Mouse (Mus musculus) B cell, adult 2 months (primary cell): Measurements from ENCODE around the gene Klk6.

ENCODE experiments used
- DNase-seq, 2 experiments: peaks; one replicate each; pipeline ENCODE4 v3.0.0; 2022

The Klk6 gene

DNA sequence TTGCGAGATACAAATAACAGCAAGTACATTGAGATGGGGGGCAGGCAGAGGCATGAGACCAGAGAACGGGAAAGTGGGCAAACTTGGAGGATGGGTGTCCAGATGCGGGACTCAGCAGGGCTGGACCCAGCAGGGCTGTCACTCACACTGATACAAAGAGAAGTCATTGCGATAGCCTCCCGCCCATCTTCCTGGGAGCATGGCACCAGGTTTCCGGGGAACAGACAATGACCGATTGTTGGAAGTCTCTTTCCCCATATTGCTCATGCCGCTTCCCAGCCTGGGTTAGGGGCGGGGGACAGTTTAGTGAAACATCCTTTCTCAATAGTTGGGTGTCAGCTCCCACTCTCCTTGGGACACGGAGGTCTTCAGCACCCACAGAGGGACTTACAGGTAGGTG is at the start of gene Klk6:
TSS of gene Klk6 (plus strand) at position 301 of the 400 bp plus-strand sequence.
- no peak for DNase-seq

DNA sequence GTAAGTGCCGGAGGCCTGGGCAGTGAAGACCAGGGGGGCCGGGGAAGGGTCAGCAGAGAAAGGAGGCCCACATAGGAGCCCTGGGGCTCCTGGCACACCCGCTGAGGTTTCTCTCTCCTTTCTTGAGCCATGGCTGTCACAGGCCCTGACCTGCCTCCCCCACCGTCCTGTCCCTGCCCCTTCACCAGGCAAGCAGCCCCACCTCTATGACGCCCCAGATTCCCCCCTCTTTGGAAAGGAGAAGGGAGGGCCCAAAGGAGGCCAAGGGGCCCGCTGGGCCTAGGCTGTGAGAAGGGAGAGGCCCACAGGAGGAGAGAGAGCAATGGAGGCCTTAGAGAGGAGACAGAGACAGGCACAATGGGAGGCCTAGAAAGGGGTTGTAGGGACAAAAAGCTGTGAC is 49.5 kb upstream of the Klk6 start:
- DNase-seq, result no peak

DNA sequence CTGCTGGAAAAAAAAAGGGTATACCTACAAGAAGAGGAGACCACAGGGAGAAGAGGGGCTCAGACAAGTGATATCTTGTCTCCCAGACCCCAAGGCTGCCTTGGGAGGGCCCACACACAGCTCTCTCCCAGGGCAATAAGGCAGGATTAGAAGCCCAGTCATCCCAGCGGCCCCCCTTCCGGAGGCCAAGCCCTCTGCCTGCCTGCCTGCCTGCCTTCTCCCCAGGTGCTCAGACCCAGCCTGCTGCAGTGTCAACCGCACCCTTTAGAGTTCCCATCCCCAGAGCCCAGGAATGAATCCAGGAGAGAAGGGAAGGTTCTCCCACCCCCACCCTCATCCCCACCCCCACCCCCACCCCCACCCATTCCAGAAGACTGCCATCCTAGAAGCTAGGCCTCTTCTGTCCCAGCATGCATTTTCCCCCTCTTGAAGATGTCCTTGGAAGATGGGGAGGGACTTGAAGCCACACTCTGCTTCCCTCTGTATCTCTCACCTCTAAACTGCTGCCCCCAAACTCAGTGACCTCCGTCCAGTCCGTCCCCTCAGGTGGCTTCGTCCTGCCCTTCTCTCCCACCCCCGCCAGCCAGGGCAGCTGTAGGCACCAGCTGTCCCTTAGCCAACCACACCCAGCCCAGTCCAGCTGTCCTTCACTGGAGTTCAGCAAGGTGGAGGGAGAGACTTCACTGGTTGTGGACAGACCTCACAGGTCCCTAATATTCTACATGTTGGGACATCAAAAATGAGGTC is 48.8 kb upstream of the Klk6 start:
- no peak for DNase-seq

DNA sequence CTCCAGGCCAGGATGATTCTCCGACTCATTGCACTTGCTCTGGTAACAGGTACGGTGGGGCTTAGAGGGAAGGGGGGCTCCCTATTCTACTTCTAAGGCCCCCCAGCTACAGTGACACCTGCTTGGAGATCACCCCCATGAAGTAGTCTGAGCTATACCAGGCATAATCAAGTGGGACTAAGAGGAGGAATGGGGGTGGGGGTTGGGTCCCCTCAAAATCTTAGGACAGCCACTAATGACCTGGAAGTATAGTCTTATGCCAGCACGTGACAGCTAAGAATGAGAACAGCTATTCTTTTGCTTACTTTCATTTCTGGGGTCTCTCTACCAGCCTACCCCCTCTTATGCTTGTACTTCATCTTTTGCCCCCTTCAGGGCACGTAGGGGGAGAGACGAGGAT is 47.8 kb upstream of the Klk6 start:
- DNase-seq, result no peak

DNA sequence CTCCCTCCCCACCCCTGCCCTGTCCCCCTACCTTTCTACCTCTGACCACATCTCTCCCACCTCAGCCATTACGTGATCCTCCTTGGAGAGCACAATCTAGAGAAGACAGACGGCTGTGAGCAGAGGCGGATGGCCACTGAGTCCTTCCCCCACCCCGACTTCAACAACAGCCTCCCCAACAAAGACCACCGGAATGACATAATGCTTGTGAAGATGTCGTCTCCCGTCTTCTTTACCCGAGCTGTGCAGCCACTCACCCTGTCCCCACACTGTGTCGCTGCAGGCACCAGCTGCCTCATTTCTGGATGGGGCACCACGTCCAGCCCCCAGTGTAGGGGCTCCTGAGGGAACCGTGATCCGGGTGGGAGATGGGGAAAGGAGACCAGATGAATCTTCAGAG is 46.9 kb upstream of the Klk6 start:
- no peak for DNase-seq

DNA sequence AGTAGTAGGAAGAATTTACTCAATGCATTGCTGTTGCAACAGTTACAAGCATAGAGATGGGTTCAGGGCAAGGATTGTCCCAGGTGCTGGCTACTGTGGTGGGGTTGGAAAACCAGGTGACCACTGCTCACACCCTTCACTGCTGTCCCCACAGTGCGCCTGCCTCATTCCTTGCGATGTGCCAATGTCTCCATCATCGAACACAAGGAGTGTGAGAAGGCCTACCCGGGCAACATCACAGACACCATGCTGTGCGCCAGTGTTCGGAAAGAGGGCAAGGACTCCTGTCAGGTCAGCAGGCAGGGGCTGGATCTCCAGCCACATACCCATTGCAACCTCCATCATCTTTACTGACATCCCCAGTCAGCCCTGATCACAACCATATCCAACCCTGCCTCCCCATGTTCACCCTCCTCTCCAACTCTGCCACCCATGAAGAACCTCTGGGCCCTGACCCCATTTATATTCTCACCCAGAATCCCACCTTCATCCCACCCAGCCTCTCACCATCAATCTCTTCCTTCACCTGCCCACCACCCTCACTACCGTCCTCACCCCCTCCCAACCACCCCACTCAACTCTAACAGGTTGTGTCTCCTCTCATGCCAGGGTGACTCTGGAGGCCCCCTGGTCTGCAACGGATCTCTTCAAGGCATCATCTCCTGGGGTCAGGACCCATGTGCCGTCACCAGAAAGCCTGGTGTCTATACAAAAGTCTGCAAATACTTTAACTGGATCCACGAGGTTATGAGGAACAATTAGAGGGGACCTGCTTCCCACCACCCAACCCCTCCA is 45.9 kb upstream of the Klk6 start:
- DNase-seq, result no peak

DNA sequence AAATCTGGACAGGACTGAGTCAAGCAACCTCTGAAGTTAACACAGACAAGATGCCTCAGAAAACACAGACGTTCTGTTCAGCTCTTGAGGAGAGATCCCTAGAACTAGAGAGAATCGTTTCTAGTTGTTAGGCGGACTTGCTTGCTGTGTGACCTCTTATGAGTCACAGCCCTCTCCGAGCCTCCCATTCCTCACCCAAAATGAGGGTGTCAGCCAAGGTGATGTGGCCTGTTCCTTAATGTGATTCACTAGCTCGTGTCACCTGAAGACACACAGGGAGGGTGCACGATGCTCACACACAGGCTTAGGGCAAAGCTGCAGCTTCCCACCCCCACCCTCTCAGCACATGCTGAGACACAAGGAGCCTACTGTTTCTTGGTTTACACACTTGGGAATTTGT is 44.1 kb upstream of the Klk6 start:
- no peak for DNase-seq

DNA sequence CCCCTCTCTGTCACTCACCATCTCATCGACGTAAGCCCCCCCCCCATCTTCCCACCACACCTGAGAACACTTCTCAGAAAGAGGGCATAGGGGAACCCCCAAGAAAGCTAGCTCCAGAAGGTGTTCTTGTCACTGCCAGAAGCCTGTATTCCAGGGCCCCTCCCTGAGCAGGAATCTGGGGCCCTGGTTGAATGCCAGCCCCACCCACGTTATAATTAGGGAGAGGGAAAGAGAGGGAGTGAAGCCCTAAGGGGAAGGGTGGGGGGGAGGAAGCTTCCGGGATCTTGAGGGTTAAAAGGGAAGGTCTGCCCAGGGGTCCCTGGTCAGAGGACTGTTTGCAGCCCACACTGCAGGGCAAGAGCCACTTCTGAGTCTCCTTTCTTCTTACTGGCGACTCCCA is 43.6 kb upstream of the Klk6 start, which contains the start of gene Klk10:
TSS of gene Klk10 (plus strand) at position 290 of the 400 bp plus-strand sequence.
- DNase-seq, result no peak

DNA sequence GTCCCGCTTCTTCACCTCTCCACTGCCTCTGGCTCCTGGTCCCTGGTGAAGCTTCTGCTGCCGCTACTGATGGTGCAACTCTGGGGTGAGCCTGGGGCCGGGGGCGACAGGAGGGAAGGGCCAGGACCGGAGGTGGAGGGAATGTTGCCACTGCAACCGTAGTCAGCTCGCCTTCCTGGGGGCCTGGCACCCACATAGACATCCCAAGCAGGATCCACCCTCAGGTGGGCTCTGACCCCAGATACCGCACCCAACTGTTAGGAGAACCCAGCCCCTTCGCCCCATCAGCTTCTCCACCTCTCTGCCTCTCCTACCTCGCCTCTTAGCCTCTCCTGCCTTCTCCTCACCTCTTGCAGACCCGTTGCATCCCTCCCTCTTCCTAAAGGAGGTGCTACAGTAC is 42.8 kb upstream of the Klk6 start:
- DNase-seq, result no peak

DNA sequence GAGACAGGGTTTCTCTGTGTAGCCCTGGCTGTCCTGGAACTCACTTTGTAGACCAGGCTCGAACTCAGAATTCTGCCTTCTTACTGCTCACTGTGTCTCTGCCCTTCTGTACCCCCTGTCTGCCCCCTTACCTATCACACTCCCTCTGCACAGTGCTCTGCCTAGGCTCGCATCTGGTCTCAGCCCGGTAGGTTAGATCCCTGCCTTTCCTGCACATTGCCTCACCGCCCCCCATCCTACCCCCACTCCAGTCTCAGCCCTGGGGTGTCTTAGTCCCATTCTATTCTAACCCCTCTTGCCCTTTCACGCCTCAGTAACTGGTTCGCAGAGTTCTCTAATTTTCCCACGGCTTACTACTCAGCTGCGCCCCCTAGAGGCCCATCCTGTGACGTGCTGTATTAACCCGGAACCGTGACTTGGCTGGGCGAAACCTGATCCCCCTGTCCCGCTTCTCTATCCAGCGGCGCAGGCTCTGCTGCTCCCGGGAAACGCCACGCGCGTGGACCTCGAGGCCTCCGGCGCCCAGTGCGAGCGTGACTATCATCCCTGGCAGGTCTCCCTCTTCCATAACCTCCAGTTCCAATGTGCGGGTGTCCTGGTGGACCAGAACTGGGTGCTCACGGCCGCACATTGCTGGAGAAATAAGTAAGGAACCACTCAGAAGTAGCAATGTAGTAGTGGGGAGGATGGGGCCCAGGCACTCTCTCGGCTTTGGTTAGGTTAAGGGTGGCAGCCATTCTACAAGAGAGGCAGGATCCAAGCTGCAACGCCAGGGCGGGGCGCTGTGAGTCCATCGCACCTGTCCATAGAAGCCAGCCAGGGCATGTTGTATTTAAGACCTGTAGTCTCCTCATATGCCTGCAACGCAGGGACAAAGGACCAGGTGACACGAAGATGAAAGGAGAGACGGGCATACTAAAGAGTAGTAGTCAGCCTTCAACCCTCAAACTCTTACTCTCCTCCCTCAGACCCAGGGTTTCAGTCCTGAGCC is 41.7 kb upstream of the Klk6 start:
- DNase-seq, result peak; percentile 71 to 81

DNA sequence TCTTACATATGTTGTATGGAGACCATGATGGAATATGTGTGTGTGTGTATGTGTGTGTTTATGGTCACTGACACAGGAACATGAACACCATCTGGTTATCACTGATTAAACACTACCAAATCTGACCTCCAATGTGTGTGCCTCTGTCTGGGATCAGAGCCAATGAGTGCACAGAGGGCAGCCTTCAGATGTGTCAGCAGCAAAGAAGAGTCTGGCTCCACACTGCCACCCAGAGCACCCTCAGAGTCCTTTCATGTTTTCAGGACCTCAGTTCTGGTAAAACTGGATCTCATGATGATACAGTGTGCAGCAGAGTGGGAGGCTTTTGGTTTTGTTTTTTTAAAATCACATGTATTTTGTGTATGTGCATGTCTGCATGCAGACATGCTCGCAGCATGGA is 39.0 kb upstream of the Klk6 start:
- DNase-seq, result no peak

DNA sequence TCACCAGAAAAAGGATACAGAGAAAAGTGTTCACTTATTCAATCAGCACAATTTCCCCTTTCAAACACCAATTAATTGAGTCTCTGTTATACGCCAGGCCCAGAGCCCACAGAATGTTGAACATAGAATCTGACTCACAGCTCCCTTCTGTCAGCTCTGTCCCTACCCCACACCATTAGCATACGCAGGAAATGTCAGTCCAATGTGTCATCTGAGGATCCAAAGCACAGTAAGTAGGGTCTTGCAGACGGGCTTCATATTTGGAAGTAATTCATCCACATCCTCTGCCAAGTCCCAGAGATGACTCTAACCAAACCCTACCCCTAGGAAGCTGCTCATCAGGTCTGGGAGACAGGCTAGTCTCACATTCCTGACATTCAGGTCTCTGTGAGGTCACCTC is 36.2 kb upstream of the Klk6 start:
- no peak for DNase-seq

DNA sequence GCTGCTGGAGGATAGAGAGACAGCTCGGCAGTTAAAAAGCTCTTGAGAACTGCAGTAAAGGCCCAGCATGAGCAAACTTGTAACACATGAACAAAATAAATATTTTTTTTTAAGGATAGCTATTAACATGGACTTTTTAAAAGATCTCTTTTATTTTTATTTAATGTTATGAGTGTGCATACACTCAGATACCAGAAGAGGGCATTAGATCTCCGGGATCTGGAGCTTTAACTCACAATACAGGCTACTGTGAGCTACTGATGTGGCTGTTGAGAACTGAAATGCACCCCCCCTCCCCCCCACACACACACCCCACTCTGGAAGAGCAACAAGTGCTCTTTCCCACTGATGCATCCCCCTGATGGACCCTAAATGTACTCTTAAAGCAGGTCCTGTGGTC is 35.0 kb upstream of the Klk6 start:
- no peak for DNase-seq

DNA sequence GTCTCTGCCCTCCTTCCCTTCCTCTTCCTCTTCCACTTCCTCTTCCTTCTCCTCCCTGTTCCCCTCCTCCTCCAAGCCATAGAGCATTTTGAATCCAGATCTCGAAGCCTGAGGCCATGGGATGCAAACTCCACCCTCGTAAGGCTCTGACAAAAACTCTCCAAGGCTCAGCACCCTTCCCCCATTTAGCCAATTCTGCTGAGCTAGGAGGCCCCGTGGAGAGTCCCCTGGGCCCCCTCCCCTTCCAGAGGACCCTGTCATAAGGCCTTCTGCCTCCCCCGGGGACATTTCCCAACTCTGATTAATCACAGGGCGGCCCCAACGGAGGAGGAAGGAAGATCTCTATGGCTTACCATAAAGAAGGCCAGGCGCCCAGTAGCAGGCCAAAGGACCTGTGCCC is 32.7 kb upstream of the Klk6 start, which contains the start of gene Klk9:
TSS of gene Klk9 (plus strand) at position 301 of the 400 bp plus-strand sequence.
- DNase-seq, result no peak

DNA sequence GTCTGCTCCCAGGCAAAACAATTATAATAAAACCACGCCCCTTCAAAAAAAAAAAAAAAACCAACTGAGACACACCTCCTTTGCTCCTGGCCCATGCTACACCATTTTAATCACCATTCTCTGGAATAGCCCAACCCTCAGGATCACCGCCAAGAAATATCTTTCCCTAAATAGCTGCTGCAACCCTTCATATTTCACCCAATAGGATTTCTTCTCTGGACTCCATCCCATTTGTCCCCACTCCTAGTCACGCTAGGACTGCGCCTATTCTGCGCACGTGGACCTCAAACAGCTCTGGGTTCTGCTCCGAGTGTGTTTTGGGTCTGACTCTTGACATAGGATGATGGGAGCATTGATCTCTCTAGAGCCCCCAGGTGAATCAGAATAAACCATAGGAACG is 27.9 kb upstream of the Klk6 start:
- no peak for DNase-seq

DNA sequence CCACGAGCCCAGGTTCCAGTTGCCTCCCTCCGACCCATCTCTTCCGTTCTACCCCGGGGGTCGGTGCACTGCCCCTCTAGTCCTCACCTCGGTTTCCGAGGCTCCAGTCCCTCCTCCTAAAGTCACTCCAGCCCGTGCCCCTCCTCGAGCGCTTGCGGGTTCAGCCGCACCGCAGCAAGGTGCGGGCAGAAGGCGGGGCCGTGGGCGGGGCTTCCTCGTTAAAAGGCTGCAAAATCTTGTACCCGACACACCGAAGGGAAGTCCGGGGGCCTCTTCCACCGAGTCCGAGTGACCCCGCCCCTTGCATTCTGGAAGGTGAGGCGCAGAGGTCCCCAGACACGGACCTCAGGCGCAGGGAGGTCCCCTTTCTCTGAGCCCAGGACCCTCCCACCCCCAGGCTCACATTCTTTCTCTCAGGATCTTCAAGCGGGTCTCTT is 26.9 kb upstream of the Klk6 start, which contains the start of gene Klk8:
TSS of gene Klk8 (plus strand) at position 245 of the 437 bp plus-strand sequence.
- DNase-seq, result peak; percentile 38 to 40

DNA sequence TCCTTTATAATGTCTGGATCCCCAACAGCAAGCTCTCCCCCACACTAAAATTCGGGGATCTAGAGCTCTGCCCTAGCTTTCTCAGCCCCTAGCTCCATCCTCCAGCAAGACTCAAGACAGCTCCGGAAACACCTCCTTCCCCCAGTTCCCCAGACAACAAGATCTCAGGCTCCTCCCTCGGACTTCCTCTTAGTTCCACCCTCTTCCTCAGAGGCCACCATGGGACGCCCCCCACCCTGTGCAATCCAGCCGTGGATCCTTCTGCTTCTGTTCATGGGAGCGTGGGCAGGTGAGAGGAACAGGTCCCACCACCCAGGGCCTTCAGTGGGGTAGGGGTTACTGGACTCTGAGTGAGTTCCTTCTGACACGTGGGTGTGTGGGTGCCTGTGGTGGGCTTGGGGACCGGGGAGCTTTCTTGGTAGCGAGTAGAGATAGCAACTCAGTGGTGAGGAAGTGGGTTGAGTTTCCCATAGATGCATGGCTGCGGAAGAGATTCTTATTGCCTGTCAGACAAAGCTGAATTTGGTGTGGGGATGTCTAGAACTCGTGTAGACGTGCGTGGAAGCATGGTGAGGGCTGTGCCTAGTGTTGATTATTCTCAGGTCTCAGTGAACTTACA is 26.3 kb upstream of the Klk6 start:
- DNase-seq, result peak in 1 of 2 experiments; percentile 1

DNA sequence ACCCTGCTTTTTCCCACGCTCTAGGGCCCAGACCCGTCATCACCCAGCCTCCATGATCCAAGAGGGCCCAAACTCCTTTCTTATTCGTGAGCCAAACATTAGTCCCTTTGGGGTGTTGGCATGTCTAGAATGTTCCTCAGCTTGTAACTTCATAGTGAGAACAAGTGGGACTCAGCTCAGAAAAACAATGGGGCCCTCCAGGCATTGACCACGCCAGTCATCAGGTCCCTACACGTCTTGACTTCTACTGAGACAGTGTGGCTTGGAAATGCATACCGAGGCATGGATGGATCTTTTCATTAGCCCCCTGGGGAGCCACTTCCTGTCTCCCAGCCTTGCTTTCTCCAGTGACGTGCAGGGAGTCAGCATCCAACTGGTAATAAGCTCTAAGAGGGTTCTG is 24.4 kb upstream of the Klk6 start:
- DNase-seq, result no peak

DNA sequence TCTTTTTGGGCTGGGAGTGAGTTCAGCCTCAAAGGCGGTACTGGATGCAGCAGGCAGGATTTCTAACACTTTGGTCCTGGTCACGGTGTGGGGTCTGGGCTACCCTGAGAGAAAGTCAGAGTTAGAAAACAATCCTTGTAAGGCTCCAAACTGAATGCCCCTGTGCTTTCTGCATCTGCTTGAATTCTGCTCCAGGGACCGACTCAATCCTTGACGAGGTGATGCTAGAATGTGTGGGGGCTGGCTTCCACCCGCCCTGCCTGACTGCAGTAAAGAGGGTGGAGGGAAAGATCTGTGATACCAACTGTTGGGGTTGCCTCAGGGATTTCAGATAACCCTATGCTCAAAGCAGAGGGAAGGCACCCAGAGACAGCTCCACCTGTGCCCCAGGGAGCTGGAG is 13.3 kb upstream of the Klk6 start, which contains the start of gene Klk7:
TSS of gene Klk7 (plus strand) at position 301 of the 400 bp plus-strand sequence.
- no peak for DNase-seq

DNA sequence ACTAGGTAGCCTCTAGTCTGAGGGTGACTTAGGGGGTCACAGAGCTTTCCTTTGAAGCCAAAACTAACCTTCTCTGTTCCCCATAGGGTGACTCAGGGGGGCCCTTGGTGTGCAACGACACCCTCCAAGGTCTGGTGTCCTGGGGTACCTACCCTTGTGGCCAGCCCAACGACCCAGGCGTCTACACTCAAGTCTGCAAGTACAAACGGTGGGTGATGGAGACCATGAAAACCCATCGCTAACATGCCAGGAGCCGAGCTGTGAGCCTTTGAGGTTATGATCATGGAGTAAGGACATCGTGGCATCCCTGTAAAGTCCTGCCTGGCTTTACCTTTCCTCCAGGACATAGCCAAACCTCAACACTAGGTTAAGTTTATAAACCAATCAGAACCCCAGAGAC is 9.1 kb upstream of the Klk6 start:
- DNase-seq, result no peak

DNA sequence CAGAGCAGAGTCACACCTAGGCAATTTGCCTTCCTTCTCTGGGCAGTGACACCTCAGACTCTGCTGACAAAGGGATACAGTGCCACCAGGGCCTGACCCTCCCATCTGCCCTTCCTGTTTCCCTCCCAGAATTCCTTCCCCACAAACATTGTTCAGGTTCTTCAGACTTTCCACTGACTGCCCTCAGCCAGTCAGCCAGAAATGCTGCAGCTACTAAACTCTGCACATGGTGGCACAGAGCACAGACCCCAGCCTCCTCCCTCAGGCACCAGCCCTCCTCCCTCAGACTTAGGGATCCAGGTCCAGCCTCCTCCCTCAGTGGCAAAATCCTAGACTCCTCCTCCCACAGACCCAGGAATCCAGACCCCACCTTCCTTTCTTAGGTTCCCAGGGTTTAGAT is 7.6 kb upstream of the Klk6 start:
- no peak for DNase-seq

DNA sequence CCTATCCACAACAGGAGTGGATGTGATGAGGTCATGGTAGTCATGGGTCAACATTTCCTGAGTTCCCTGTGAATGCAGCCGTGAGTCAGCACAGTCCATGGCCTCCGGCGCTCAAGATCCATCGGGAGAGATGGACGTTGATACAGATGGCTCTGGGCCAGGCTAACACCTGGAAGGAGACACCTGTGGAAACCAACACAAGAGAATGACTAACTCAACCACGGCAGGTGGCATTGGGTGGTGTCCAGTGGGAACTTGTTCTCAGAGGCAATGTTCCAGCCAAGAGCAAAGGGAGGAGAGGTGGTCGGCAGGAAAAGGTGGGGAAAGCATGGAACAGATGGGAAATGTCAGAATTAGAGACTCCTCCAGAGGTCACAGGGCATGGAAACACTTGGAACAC is 2.7 kb upstream of the Klk6 start:
- DNase-seq, result no peak
